Mouse (Mus musculus): Measurements from ENCODE around the gene Plb1.
A peak's percentile ranks its signal among the peaks of the same experiment; 100 is the strongest.

Gene Plb1

DNA sequence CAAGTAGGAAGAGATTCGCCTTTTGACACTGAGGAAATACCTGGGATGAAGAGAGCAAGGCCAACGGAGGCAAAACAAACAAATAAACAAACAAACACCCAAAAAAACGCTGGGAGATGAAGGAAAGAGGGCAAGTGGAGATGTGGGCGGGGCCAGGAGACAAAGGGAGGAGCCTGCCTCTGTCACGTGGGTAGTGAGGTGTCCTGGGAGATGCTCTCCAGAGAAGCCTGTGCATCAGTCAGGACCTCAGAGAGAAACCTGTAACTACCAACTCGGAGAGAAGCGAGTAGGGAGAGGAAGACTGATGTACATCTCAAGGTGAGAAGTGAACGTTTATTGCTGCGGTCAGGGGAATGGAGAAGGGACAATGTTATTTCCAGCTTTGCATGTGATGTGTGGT lies at the start of gene Plb1:
Gene Plb1 (plus strand): TSS at position 235 of the 400 bp plus-strand sequence.
- no peak for DNase-seq (ENCODE audit: inconsistent ontology term)

DNA sequence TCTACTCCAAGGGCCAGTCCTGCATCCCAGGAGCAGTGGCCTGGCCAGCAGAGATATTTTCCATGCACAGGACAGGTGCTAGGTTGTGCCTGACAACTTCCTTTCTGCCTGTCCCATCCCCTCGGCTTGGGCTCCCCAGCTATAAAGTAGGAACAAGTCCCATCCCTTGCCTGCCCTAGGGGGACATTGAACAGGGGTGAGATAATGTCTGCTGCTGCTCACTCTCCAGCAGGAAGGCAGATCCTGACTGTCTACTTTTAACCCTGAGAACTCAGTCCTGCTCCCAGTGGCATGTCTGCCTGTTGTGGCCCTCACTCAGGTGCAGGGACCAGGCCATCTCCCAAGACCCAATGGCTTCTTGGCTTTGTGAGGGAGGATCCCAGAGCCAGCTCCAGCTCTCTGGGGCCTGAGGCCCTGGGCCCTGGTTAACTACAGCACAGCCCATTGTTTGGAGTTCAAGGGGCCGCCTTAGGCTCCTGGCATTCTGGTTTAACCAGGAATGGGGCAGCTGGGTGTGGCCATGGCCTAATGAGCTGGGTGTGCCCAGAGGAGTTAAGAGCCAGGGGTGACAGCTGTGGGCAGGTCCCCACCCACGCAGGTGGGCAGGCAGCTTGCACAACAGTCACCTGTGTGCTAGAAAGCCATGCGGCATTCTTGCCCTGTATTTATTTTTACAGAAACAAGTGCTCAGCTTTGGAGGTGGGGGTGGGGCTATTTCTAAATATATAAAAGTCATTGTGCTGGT lies 49.5 kb upstream of the Plb1 start:
- DNase-seq (ENCODE audit: inconsistent ontology term) = no peak

- peak; percentile 11 for DNase-seq (ENCODE audit: inconsistent ontology term)
These were observed 44.8 kb upstream of the Plb1 start for GRCm38 (mm10) chr5:32187717-32188116.

GRCm38 (mm10) chr5:32191259-32191658 lies 41.2 kb upstream of the Plb1 start:
- no peak for DNase-seq (ENCODE audit: inconsistent ontology term)

- peak; percentile 90 for DNase-seq (ENCODE audit: inconsistent ontology term)
These were observed 40.3 kb upstream of the Plb1 start for GRCm38 (mm10) chr5:32192016-32192845.

GRCm38 (mm10) chr5:32194236-32194635 lies 38.3 kb upstream of the Plb1 start:
- no peak for DNase-seq (ENCODE audit: inconsistent ontology term)

DNA sequence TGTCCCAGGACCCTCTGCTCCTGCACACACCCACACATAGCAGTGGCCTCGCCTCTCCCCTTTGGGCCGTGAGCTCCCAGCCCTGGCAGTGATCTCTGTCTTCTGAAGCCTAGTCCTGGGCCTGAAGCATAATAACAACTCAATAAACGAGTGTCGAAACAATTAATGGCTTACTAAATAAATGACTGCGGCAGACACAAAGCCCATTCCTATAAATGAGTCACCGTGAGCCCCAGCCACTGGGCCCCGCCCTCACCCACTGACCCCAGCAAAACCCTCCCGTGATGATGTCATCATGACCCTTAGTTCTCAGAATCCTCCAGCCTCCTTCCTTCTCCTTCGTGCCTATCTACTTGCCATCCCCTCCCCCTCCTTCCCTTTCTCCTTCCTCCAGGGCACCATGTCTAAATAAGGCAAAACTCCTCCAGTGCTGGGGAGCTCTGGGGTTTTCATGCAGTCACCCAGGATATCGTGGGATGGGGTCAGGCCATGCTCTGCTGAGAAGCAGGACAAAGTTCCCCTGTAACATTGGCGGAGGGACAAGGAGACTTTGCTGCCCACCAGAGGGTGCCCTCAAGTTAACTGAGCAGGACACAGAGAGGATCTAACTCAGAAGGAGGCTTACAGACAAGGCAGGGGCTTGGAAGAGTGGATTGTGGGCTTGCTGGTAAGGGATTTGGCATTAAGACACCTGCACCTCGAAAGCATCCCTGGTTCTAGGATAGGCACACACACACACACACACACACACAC lies 36.5 kb upstream of the Plb1 start:
- peak; percentile 79 for DNase-seq (ENCODE audit: inconsistent ontology term)

DNA sequence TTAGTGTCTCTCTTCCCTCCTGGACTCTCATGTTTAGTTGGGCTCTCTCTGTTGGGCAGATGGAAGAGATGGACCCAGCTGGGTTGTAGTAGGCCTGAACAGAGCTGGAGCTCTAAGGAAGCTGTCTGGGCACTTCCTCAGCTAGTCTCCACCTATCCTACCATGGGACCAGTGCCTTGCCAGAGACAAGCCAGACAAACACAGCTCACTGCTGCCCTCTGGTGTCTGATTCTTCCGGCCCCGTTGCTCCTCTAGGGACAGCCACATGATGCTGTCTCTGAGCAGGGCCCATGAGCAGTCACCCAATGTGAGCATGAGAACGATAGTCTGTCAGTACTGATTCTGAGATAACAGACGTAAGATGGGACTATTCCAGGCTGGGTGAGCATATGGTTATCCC lies 34.8 kb upstream of the Plb1 start:
- DNase-seq (ENCODE audit: inconsistent ontology term) = peak; percentile 83

- no peak for DNase-seq (ENCODE audit: inconsistent ontology term)
These were observed 33.4 kb upstream of the Plb1 start for GRCm38 (mm10) chr5:32199136-32199535.

DNA sequence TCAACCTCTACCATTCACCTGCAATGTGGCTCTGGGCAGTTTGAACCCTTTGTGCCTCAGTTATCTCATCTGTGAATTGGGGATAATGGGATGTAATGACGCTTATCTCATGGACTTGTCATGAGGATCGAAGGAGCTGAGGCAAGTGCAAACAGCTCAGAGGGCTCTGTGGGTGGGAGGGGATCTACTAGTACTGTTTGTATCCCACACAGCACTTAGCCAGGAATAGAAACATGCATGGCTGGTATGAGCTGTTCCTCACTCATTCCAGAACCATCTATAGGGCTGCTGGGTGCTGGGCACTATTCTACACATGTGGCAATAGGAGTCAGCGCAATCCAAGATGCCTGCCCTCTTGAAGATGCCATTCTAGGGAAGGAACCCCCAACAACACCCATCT lies 32.9 kb upstream of the Plb1 start:
- DNase-seq (ENCODE audit: inconsistent ontology term) = no peak

DNA sequence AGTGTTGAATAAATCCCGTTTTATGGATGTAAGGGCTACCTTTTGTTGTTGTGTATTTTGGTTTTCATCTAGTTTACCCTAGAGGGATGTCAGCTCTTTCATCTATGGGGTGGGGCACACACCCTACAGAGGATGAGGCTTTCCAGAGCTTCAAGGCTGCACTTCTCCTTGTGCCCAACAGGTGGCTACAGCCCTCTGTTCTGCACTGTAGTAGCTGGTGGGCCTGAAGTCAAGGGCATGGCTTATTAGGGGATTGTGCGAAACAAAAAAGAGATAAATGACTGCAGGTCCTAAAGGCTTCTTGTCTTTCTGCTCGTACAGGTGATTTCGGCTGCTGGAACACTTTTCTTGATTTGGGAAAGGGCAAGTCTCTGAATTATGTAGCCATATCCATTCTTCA lies 27.9 kb upstream of the Plb1 start:
- no peak for DNase-seq (ENCODE audit: inconsistent ontology term)

GRCm38 (mm10) chr5:32206726-32207125 lies 25.8 kb upstream of the Plb1 start:
- no peak for DNase-seq (ENCODE audit: inconsistent ontology term)

DNA sequence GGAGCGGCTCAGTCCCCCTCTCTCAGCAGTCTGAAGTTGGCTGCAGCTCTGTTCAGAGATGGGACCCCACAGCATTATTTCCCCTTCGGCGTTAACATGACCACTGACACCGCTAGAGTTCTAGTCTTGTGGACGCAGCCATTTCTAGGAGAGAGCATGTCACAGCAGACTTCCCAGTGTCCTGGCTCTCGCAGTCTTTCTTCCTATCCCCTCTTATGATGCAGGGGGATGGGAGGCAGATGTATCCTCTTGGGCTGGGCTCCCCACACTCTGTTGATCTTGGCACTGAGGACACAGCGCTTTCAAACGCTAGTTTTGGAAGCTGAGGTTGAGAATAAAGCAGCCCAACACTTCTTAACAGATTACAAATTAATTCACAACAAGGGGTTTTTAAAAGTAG lies 24.0 kb upstream of the Plb1 start:
- DNase-seq (ENCODE audit: inconsistent ontology term) = no peak

DNA sequence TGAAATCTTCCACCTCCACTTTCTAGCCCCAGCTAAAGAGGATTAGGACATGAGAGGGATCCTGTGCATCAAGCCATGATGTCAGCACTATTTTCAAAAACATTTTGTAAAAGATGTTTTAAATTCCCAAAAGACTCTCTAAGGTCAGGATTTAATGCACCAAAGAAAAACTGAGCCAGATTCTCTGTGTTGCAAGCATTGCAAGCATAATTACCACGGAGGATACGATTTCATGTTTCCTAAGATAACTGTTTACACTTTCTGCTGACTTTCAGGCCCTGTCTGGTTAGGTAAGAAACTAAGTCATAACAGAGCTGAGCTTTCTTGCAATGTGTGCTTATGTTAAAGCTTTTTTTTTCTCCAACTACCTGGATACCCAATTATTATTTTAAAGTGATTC lies 21.5 kb upstream of the Plb1 start:
- no peak for DNase-seq (ENCODE audit: inconsistent ontology term)

GRCm38 (mm10) chr5:32213746-32214145 lies 18.8 kb upstream of the Plb1 start:
- no peak for DNase-seq (ENCODE audit: inconsistent ontology term)

DNA sequence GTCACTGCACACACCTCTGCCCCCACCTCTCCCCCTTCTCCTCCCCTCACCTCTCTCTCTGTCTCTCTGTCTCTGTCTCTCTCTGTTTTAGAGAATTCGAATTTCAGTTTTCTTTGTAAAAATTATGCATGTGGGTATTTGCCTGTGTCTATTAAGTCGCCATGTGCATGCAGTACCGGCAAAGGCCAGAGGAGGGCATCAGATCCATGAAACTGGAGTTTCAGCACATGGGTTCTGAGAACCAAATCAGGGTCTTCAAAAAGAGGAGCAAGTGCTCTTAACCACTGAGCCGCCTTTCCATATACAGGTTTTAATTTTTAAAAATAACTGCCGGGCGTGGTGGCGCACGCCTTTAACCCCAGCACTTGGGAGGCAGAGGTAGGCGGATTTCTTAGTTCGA lies 17.0 kb upstream of the Plb1 start:
- no peak for DNase-seq (ENCODE audit: inconsistent ontology term)

DNA sequence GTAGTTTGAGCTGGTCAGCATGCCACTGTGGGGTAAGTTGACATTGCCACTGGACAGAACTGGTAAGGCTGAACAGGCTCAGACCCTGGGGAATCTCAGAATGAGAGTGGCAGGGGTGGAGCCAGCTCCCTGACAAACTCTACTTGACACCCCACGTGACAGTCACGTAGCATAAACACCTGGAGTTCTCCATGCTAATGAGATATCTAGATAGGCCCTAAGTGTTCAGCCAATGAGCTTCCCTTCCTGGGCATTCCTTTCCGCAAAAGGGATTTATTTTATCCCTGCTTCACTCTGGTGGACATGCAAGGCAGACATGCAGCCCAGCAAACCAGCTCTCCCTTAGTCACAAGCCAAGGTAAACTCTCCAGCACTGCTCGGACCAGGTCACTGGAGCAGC lies 16.0 kb upstream of the Plb1 start:
- DNase-seq (ENCODE audit: inconsistent ontology term) = no peak

- no peak for DNase-seq (ENCODE audit: inconsistent ontology term)
These were observed 15.0 kb upstream of the Plb1 start for GRCm38 (mm10) chr5:32217477-32217876.

GRCm38 (mm10) chr5:32230372-32230771 lies 2.1 kb upstream of the Plb1 start:
- peak; percentile 13 for DNase-seq (ENCODE audit: inconsistent ontology term)

GRCm38 (mm10) chr5:32239337-32239736 lies 6.8 kb downstream of the Plb1 start:
- DNase-seq (ENCODE audit: inconsistent ontology term) = no peak

DNA sequence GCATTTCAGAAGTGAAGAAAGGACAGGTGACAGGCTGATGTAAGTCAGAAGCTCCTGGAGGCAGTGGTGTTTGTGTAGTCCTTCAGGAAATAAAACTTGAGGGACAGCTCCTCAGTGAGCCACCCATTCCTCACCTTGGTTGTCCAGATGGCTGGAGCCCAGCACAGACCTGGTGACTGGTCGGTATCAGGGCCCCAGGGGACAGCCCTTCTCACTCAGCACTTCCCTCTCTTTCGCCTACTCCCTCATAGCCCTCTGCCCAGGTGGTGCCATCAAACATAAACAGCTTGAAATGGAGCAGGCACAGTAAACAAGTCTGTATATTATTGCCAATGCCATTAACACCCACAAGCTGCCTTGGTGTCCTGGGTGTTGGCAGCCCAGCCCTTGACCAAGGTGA lies 8.2 kb downstream of the Plb1 start:
- DNase-seq (ENCODE audit: inconsistent ontology term) = no peak

GRCm38 (mm10) chr5:32243286-32243885 lies 10.9 kb downstream of the Plb1 start:
- peak; percentile 96 for DNase-seq (ENCODE audit: inconsistent ontology term)

Data from Muller cell, postnatal 12 days (primary cell).